Mouse (Mus musculus) right cerebral cortex, postnatal 25 days (tissue): ENCODE results near the gene Dkk3.
"Not testable (repeated sequence)": the region's sequence is repeated elsewhere in the genome, so short reads cannot be mapped to it uniquely, and the experiment has no call there.

Source experiments
- DNase-seq: peaks from one replicate; pipeline ENCODE4 v3.0.0; 2022

The Dkk3 gene

GRCm38 (mm10) chr7:112127954-112128353, 30.9 kb downstream of the Dkk3 start:
- DNase-seq, result no peak

- no peak for DNase-seq
Observed at GRCm38 (mm10) chr7:112127085-112127637, 31.7 kb downstream of the Dkk3 start.

- DNase-seq, result no peak
Observed at GRCm38 (mm10) chr7:112125625-112126260, 33.1 kb downstream of the Dkk3 start.

GRCm38 (mm10) chr7:112123612-112124011, 35.2 kb downstream of the Dkk3 start:
- DNase-seq, result peak; percentile 75

GRCm38 (mm10) chr7:112121866-112122500, 36.9 kb downstream of the Dkk3 start:
- DNase-seq, result no peak

- no peak for DNase-seq
Observed at GRCm38 (mm10) chr7:112120861-112121810, 37.7 kb downstream of the Dkk3 start.

GRCm38 (mm10) chr7:112119248-112119647, 39.6 kb downstream of the Dkk3 start:
- no peak for DNase-seq

- no peak for DNase-seq
Observed at GRCm38 (mm10) chr7:112118086-112118485, 40.8 kb downstream of the Dkk3 start.

- no peak for DNase-seq
Observed at GRCm38 (mm10) chr7:112117501-112117900, 41.4 kb downstream of the Dkk3 start.

GRCm38 (mm10) chr7:112110638-112111372, 48.1 kb downstream of the Dkk3 start:
- DNase-seq, result no peak

- no peak for DNase-seq
Observed at GRCm38 (mm10) chr7:112108757-112109156, 50.1 kb downstream of the Dkk3 start.

- DNase-seq, result no peak
Observed at GRCm38 (mm10) chr7:112103816-112104215, 55.0 kb downstream of the Dkk3 start.

GRCm38 (mm10) chr7:112102933-112103332, 55.9 kb downstream of the Dkk3 start:
- no peak for DNase-seq

GRCm38 (mm10) chr7:112100887-112101286, 58.0 kb downstream of the Dkk3 start:
- DNase-seq, result no peak

- DNase-seq, result not testable (repeated sequence)
Observed at GRCm38 (mm10) chr7:112094923-112095322, 63.9 kb downstream of the Dkk3 start.

- DNase-seq, result no peak
Observed at GRCm38 (mm10) chr7:112086186-112086585, 72.7 kb downstream of the Dkk3 start.

- DNase-seq, result peak; percentile 75
Observed at GRCm38 (mm10) chr7:112085062-112085461, 73.8 kb downstream of the Dkk3 start.

- no peak for DNase-seq
Observed at GRCm38 (mm10) chr7:112084222-112084621, 74.6 kb downstream of the Dkk3 start.

- DNase-seq, result no peak
Observed at GRCm38 (mm10) chr7:112082636-112083035, 76.2 kb downstream of the Dkk3 start.

- no peak for DNase-seq
Observed at GRCm38 (mm10) chr7:112074868-112075267, 84.0 kb downstream of the Dkk3 start.
